Mouse (Mus musculus): ENCODE measurements around the gene Chd9. TPM values are rescaled to one million over a fixed set of nuclear protein-coding genes. Genes with fewer than 3 reads are reported as not detected.

The Chd9 gene
- polyA plus RNA-seq, 1 experiment = 0.03 TPM

DNA sequence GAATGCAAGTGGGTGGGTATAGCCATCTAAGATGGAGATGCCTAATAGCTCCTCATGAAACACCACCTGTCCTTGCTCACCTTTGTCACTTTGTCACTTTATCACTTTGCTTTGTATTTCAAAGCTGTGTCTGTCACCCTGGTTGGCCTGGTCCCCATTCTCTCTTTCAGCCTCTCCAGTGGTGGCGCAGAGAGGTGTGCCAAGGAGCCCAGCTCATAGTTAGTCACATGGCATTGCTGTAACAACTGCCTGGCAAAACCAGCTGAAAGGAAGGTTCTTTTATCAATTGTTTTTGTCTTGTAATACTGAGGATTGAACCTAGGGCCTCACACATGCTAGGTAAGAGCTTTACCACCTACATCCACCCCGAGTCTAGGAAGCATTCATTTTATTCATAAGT is 38.9 kb downstream of the Chd9 start:
- Histone ChIP-seq H3K4me1 (ENCODE audit: control insufficient read depth) (peaks cover 2% of the 10 kb centered on the region; the same call in 1 of the 2 replicates), H3K9me3 (ENCODE audit: control insufficient read depth, low read length) (no peaks in the 10 kb centered on the region), H3K27me3 (ENCODE audit: control insufficient read depth) (peaks cover 18% of the 10 kb centered on the region), H3K4me3 (replicated peaks) (no peak overlapping the region), H3K36me3 (ENCODE audit: control insufficient read depth) (no peaks in the 10 kb centered on the region)
- TF ChIP-seq TAL1 (IDR thresholded peaks at IDR 0.05; ENCODE audit: low read length) = no peak
- TF ChIP-seq GATA1 (IDR thresholded peaks at IDR 0.05; ENCODE audit: low read length) = no peak

DNA sequence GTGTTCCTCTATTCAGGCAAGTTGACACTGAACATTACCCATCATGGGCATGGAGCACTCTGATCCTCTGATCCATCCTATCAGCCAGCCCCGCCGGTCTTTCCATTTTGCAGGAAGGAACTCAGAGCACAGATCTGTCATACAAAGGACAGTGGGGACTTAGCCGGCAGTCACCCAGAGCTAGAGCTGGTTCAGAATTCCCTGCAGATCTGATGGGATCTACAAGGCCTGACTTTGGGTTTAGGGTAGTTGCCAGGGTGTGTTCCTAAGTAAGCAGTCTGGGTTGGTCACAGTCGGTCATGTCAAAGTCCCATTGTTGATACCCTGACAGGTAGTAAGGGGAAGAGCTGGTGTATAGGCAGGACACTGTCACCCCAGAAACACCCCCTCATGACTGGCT is 39.8 kb downstream of the Chd9 start:
- Histone ChIP-seq H3K36me3 (ENCODE audit: control insufficient read depth) (no peaks in the 10 kb centered on the region), H3K4me3 (replicated peaks) (no peak overlapping the region), H3K9me3 (ENCODE audit: control insufficient read depth, low read length) (no peaks in the 10 kb centered on the region), H3K27me3 (ENCODE audit: control insufficient read depth) (peaks cover 18% of the 10 kb centered on the region), H3K4me1 (ENCODE audit: control insufficient read depth) (peaks cover 2% of the 10 kb centered on the region; the same call in 1 of the 2 replicates)
- TF ChIP-seq TAL1 (IDR thresholded peaks at IDR 0.05; ENCODE audit: low read length) = no peak
- no peak for TF ChIP-seq GATA1 (IDR thresholded peaks at IDR 0.05; ENCODE audit: low read length)

DNA sequence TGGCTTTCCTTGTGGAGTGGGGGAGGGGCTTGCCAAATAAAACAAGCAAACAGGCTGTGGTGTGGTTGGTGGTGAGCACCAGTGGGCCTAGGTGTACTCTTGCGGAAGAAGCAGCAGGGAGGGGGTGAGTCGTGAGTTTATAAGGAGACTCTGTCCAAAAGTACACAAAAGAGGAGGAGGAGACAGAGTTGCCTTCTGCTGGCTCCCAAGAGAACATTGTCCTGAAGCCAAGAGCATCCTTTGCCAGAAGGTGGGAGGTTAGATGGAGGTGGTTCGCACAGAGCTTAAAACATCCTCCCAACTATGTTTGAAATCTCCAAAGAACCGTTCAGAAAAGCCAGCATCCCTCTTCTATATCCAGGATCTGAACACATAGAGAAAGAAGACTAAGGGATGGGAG is 40.2 kb downstream of the Chd9 start:
- no peak overlapping the region for H3K4me3 ChIP-seq (replicated peaks)
- no peaks in the 10 kb centered on the region for H3K9me3 ChIP-seq (ENCODE audit: control insufficient read depth, low read length)
- H3K36me3 ChIP-seq (ENCODE audit: control insufficient read depth) = no peaks in the 10 kb centered on the region
- peaks cover 18% of the 10 kb centered on the region for H3K27me3 ChIP-seq (ENCODE audit: control insufficient read depth)
- no peak for TF ChIP-seq GATA1 (IDR thresholded peaks at IDR 0.05; ENCODE audit: low read length)
- no peak for TF ChIP-seq TAL1 (IDR thresholded peaks at IDR 0.05; ENCODE audit: low read length)
- peaks cover 2% of the 10 kb centered on the region; the same call in 1 of the 2 replicates for H3K4me1 ChIP-seq (ENCODE audit: control insufficient read depth)

GRCm38 (mm10) chr8:90869071-90869919 is 41.1 kb downstream of the Chd9 start:
- H3K4me3 ChIP-seq (replicated peaks) = no peak overlapping the region
- H3K27me3 ChIP-seq (ENCODE audit: control insufficient read depth) = peaks cover 18% of the 10 kb centered on the region
- TF ChIP-seq TAL1 (IDR thresholded peaks at IDR 0.05; ENCODE audit: low read length) = no peak
- no peak for TF ChIP-seq GATA1 (IDR thresholded peaks at IDR 0.05; ENCODE audit: low read length)
- no peaks in the 10 kb centered on the region for H3K9me3 ChIP-seq (ENCODE audit: control insufficient read depth, low read length)
- H3K4me1 ChIP-seq (ENCODE audit: control insufficient read depth) = peaks cover 2% of the 10 kb centered on the region; the same call in 1 of the 2 replicates
- H3K36me3 ChIP-seq (ENCODE audit: control insufficient read depth) = no peaks in the 10 kb centered on the region

DNA sequence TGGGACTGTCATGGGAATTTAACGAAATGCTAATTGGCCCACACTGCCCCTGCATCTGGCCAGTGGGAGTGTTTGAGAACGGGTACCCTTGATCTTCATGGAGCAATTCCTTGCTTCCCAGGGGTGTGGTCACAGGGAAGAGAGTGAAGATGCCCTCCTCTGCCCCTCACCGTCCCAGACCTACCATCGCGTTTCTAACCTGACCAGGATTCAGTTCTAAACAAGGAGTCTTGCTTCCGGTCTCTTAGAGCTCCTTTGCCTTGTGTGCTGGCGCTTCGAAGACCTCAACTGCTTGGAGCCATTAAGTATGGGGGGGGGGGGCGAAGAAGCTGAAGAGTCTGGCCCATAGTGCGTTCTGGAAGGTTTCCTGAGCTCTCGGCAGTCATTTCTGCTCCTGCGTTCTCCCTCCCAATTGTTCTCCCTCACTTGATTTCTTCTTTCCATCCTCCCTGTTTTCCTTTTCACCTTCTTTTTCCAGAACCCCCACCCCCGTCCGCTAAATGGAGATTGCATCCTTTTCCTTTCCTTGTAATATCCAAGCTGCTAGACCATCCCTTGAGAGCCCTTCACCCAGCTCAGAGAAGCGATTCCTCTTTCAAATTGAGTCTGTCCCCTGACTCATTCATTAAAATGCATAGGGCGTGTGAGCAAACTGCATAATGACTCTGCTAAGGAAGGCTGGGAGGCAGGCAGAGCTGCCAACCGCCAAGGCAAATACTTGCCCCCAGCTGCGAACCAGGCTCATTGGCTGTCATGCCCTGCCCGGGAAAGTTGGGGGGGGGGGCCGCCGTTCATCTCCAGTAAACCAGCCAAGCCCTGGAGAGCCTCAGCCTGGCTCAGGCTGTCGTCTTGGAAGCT is 42.0 kb downstream of the Chd9 start:
- no peaks in the 10 kb centered on the region for H3K9me3 ChIP-seq (ENCODE audit: control insufficient read depth, low read length)
- H3K36me3 ChIP-seq (ENCODE audit: control insufficient read depth) = no peaks in the 10 kb centered on the region
- H3K4me3 ChIP-seq (replicated peaks) = no peak overlapping the region
- TF ChIP-seq GATA1 (IDR thresholded peaks at IDR 0.05; ENCODE audit: low read length) (no peak), TAL1 (IDR thresholded peaks at IDR 0.05; ENCODE audit: low read length) (no peak)
- H3K4me1 ChIP-seq (ENCODE audit: control insufficient read depth) = peaks cover 2% of the 10 kb centered on the region; the same call in 1 of the 2 replicates
- peaks cover 18% of the 10 kb centered on the region for H3K27me3 ChIP-seq (ENCODE audit: control insufficient read depth)

- H3K4me1 ChIP-seq (ENCODE audit: control insufficient read depth) = peaks cover 5% of the 10 kb centered on the region
- no peaks in the 10 kb centered on the region for H3K36me3 ChIP-seq (ENCODE audit: control insufficient read depth)
- TF ChIP-seq GATA1 (IDR thresholded peaks at IDR 0.05; ENCODE audit: low read length) = no peak
- no peak for TF ChIP-seq TAL1 (IDR thresholded peaks at IDR 0.05; ENCODE audit: low read length)
- H3K4me3 ChIP-seq (replicated peaks) = no peak overlapping the region
- no peaks in the 10 kb centered on the region for H3K9me3 ChIP-seq (ENCODE audit: control insufficient read depth, low read length)
- peaks cover 25% of the 10 kb centered on the region for H3K27me3 ChIP-seq (ENCODE audit: control insufficient read depth)
These were observed 43.4 kb downstream of the Chd9 start for GRCm38 (mm10) chr8:90871375-90872080.

- Histone ChIP-seq H3K9me3 (ENCODE audit: control insufficient read depth, low read length) (no peaks in the 10 kb centered on the region), H3K4me3 (replicated peaks) (no peak overlapping the region), H3K27me3 (ENCODE audit: control insufficient read depth) (peaks cover 39% of the 10 kb centered on the region), H3K36me3 (ENCODE audit: control insufficient read depth) (no peaks in the 10 kb centered on the region), H3K4me1 (ENCODE audit: control insufficient read depth) (peaks cover 18% of the 10 kb centered on the region)
- TF ChIP-seq TAL1 (IDR thresholded peaks at IDR 0.05; ENCODE audit: low read length) = no peak
- no peak for TF ChIP-seq GATA1 (IDR thresholded peaks at IDR 0.05; ENCODE audit: low read length)
These were observed 44.9 kb downstream of the Chd9 start for GRCm38 (mm10) chr8:90873051-90873450.

DNA sequence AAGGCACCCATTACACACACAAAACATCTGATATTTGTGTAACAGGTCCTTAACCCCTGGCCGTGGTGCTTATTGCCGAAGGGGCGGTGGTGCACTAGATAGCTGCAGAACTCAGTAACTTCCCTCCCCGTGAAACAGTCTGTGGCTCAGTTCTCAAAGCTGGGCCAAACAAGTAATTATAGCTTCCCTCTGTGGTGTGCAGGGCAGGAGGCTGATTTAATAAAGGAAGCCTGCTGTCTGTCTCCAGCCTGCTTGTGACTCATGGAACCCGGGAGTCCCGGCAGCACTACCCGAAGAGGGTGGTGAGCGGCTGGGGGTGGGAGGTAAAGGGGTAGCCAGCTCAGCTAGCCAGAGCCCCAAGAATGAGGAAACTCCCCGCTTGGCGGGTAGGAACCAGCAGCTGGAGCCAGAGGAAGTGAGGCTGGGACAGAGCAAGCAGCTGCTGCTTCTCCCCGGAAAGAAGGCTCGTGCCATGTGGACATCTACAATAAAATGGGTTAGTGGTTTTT is 48.1 kb downstream of the Chd9 start:
- Histone ChIP-seq H3K4me1 (ENCODE audit: control insufficient read depth) (peaks cover 32% of the 10 kb centered on the region), H3K9me3 (ENCODE audit: control insufficient read depth, low read length) (no peaks in the 10 kb centered on the region), H3K4me3 (replicated peaks) (no peak overlapping the region), H3K27me3 (ENCODE audit: control insufficient read depth) (peaks cover 21% of the 10 kb centered on the region), H3K36me3 (ENCODE audit: control insufficient read depth) (no peaks in the 10 kb centered on the region)
- TF ChIP-seq TAL1 (IDR thresholded peaks at IDR 0.05; ENCODE audit: low read length) = no peak
- no peak for TF ChIP-seq GATA1 (IDR thresholded peaks at IDR 0.05; ENCODE audit: low read length)

Data from erythroblast, embryonic 14.5 days (primary cell).